Mouse (Mus musculus) heart, postnatal 0 days (tissue): ENCODE measurements around the gene Wfs1.

Source experiments
- CTCF ChIP-seq: IDR thresholded peaks from 2 replicates; pipeline ENCODE4 v1.5.1; 2016; ENCODE audit warnings: antibody characterized with exemption, control low read depth, low read depth
- EP300 ChIP-seq: IDR thresholded peaks from 2 replicates; pipeline ENCODE4 v1.6.1; 2016; ENCODE audit warnings: antibody characterized with exemption, low read depth

- TF ChIP-seq CTCF (no peak), EP300 (no peak)
Observed at GRCm38 (mm10) chr5:36944552-36944951, 44.5 kb downstream of the Wfs1 start.
